Mouse (Mus musculus) hindbrain, embryonic 16.5 days (tissue): ENCODE measurements at regions not wholly inside any gene's neighbourhood (a gene's known extent, or its start where the extent isn't known, plus 50 kb on each side); places are given as distances from the start of the nearest gene placed in this dataset.

Experiments
- ATAC-seq: fragments of 200-750 bp; cut with Nextera tagmentation; 2 replicates; pipeline ENCODE4 v1.8.0; 2017; ENCODE audit warnings: moderate TSS enrichment, moderate library complexity
- H3K27ac ChIP-seq: fragments of 300-500 bp; sonication (generic); 2 replicates; pipeline ENCODE4 v1.5.1; 2014; ENCODE audit warnings: low read depth, mild to moderate bottlenecking, control low read depth, low read length, moderate library complexity
- H3K27me3 ChIP-seq: fragments of 300-500 bp; sonication (generic); replicated peaks from 2 replicates; pipeline ENCODE4 v1.6.1; 2014; ENCODE audit warnings: low read length; ENCODE audit not compliant: control insufficient read depth, insufficient read depth
- H3K36me3 ChIP-seq: fragments of 300-500 bp; sonication (generic); 2 replicates; pipeline ENCODE4 v1.6.1; 2014; ENCODE audit warnings: mild to moderate bottlenecking, low read length, moderate library complexity, mixed read lengths; ENCODE audit not compliant: control insufficient read depth, insufficient read depth
- H3K4me1 ChIP-seq: fragments of 300-500 bp; sonication (generic); 2 replicates; pipeline ENCODE4 v1.6.1; 2014; ENCODE audit warnings: low read depth, low read length; ENCODE audit not compliant: control insufficient read depth, insufficient read depth
- H3K4me2 ChIP-seq: fragments of 300-500 bp; sonication (generic); 2 replicates; pipeline ENCODE4 v1.6.1; 2014; ENCODE audit warnings: mild to moderate bottlenecking, low read length, control low read depth, moderate library complexity
- H3K4me3 ChIP-seq: fragments of 300-500 bp; sonication (generic); 2 replicates; pipeline ENCODE4 v1.5.1; 2014; ENCODE audit warnings: mild to moderate bottlenecking, low read length, control low read depth, moderate library complexity
- H3K9ac ChIP-seq: fragments of 300-500 bp; sonication (generic); 2 replicates; pipeline ENCODE4 v1.6.1; 2014; ENCODE audit warnings: low read depth, mild to moderate bottlenecking, control low read depth, low read length, moderate library complexity
- H3K9me3 ChIP-seq: fragments of 300-500 bp; sonication (generic); 2 replicates; pipeline ENCODE4 v1.6.1; 2014; ENCODE audit warnings: mild to moderate bottlenecking, low read length, moderate library complexity; ENCODE audit not compliant: control insufficient read depth
- WGBS: fragments of 180-500 bp; shearing (Covaris S2); extraction: QIAGEN DNeasy Blood & Tissue Kit; methylation state at CpG from one replicate; pipeline ENCODE4 v1.1.7; 2014; 5-methylcytosine and 5-hydroxymethylcytosine counted together

DNA sequence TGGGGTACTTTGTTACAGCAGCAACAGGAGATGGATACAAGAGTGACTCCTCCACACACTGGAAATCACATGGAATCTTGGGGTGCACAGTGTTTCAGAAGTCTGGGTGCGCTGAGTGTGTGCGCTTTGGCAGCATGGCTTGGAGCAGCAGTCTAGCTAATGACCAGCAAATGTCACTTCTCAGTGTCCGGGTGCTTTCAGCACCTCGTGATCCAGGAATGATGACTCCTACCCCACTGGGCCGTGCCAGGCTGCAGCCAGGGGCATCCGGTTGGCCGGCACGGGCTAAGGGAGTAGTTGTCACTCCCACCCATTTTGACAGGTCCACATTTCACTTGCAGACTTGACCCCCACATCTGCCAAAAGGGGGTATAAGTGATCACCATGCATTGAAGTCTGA is 264.3 kb downstream of the Rps24 start:
- no peak overlapping the region for H3K4me3 ChIP-seq
- no peak overlapping the region for H3K27ac ChIP-seq
- H3K27me3 ChIP-seq, result no peaks in the 10 kb centered on the region
- no peaks in the 10 kb centered on the region for H3K36me3 ChIP-seq
- H3K9me3 ChIP-seq, result no peaks in the 10 kb centered on the region
- H3K9ac ChIP-seq, result no peak overlapping the region
- ATAC-seq, result no peak
- H3K4me1 ChIP-seq, result peaks cover 6% of the 10 kb centered on the region; the same call in 1 of the 2 replicates
- no peak overlapping the region for H3K4me2 ChIP-seq
- 88% methylated on average over 8 of the region's 8 CpGs for WGBS

DNA sequence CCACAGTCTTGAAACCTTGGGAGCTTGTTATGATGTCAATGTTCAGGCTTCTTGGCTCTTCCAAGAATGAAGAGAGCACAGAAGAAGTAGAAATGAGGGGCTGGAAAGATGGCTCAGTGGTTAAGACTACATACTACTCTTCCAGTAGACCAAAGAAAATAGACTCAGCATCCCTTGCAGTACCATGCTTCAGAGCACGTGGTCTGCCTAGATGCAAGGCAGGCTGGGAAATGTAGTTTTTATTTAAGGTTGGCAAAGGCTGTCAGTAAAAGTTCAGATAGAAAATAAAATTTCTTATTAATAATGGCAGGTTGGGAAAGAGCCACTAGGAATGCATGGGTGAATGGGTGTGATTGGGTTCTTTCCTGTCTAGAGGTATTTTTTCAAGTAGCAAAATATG is 267.8 kb downstream of the Rps24 start:
- Histone ChIP-seq H3K9me3 (no peaks in the 10 kb centered on the region), H3K27ac (no peak overlapping the region), H3K36me3 (no peaks in the 10 kb centered on the region), H3K4me3 (no peak overlapping the region), H3K27me3 (no peaks in the 10 kb centered on the region), H3K9ac (no peak overlapping the region), H3K4me2 (no peak overlapping the region), H3K4me1 (0 out of 2 replicates have a peak, but pooled peaks cover 7% of the 10 kb centered on the region)
- ATAC-seq, result no peak
- 45% methylated on average over 1 of the region's 1 CpGs for WGBS

DNA sequence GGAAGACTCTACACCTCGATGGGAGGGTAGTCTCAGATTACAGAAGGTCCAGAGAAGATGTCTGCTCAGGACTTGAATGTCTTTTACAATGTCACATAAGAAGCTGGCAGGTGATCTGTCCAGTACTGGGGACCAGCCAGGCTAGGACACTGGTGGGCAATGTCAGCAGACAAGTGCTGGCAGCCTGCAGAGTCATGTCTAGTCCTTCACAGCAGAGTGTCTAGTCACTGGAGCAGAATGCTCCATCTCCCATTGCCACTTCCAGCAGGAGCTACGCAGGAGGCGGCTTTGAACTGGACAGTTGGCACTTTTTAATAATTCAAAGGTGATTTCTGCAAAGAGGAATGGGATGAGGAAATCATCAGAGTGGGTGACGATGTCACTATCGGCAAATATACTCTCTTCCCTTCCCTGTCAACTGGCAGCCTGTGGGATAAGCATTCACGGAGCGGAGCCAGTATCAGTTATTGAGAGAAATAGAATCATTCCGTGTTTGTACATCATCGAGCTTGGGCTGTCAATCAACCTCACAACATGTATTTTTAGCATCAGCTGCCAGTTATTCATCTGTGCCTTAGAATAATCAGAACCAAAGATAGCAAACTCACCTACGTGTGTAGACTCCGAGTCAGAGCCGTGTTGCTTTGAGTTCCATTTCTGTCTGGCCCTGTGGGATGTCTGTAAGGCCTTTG is 268.6 kb downstream of the Rps24 start:
- Histone ChIP-seq H3K4me2 (no peak overlapping the region), H3K4me1 (peaks cover 8% of the 10 kb centered on the region), H3K36me3 (no peaks in the 10 kb centered on the region), H3K9me3 (no peaks in the 10 kb centered on the region), H3K27me3 (no peaks in the 10 kb centered on the region), H3K27ac (no peak overlapping the region), H3K9ac (no peak overlapping the region), H3K4me3 (no peak overlapping the region)
- 89% methylated on average over 12 of the region's 12 CpGs for WGBS
- no peak for ATAC-seq

DNA sequence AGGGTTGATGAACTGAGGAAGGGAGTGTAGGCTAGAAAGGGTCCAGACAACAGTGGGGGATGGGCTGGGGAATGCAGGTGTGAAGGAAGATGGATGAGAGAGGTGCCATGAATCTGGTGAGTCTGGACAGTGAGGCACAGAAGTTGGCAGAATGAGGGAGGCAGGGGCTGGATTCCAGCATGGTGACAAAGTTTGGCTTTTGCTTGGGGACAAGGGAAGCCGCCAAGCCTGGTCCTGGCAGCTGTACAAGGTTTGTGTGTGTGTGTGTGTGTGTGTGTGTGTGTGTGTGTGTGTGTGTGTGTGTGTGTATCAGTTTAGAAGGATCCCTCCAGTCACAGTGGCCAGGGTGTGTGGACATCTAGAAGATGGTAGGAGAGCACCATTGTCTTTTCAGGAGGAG is 270.4 kb downstream of the Rps24 start:
- peak; percentile 34; the same call in 1 of the 2 replicates for ATAC-seq

DNA sequence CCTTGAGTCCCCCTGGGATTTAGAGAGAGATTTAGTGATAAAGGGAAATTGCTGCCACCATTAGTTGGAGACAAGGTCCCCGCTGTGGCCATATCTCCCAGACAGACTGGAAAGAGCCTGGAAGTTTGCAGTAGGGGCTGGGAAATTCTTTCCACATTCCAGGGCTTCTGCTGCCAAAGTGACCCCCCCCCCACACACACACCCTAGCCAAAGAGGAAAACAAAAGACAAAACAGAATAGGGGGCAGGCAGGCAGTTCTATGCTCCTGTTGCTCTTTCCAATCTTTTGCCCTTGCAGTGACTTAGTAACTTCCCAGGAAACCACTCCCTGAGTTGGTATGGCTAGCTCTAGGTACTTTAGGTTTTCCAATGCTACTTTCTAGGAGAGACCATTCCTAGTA is 270.9 kb downstream of the Rps24 start:
- Histone ChIP-seq H3K27ac (no peak overlapping the region), H3K9ac (no peak overlapping the region), H3K4me3 (no peak overlapping the region), H3K36me3 (no peaks in the 10 kb centered on the region), H3K4me2 (no peak overlapping the region), H3K9me3 (no peaks in the 10 kb centered on the region), H3K4me1 (peaks cover 14% of the 10 kb centered on the region), H3K27me3 (no peaks in the 10 kb centered on the region)
- 80% methylated on average over 1 of the region's 1 CpGs for WGBS
- no peak for ATAC-seq

More for the DNA sequence above, 270.4 kb downstream of the Rps24 start:
- Histone ChIP-seq H3K27ac (no peak overlapping the region), H3K4me2 (no peak overlapping the region), H3K27me3 (no peaks in the 10 kb centered on the region), H3K9ac (no peak overlapping the region), H3K4me1 (peaks cover 12% of the 10 kb centered on the region), H3K9me3 (no peaks in the 10 kb centered on the region), H3K4me3 (no peak overlapping the region), H3K36me3 (no peaks in the 10 kb centered on the region)
- WGBS, result 100% methylated on average over 1 of the region's 1 CpGs

DNA sequence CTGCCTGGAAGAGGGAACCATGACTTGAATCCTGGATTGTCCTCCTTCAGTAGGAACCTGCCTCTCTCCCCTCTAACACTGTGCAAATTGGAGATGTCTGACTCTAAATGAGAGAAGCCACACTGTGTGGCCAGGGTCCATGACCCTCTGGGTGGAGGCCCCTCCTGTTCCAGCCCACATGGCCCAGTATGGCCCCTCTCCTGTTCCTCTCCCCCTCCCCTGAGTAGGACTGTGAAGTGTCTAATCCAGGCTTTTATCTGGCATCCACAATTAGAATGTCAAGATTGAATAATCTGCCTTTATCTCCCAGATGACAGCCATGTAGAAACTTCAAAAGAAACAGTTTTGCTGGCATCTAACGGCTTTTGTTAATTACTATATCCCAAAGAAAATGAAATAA is 274.0 kb downstream of the Rps24 start:
- H3K36me3 ChIP-seq, result no peaks in the 10 kb centered on the region
- 0 out of 2 replicates have a peak overlapping the region, but pooled peaks have one; percentile 32 for H3K27ac ChIP-seq
- peaks cover 25% of the 10 kb centered on the region for H3K4me1 ChIP-seq
- 47% methylated on average over 1 of the region's 1 CpGs for WGBS
- H3K4me3 ChIP-seq, result no peak overlapping the region
- H3K27me3 ChIP-seq, result no peaks in the 10 kb centered on the region
- no peaks in the 10 kb centered on the region for H3K9me3 ChIP-seq
- no peak for ATAC-seq
- H3K4me2 ChIP-seq, result no peak overlapping the region
- no peak overlapping the region for H3K9ac ChIP-seq

DNA sequence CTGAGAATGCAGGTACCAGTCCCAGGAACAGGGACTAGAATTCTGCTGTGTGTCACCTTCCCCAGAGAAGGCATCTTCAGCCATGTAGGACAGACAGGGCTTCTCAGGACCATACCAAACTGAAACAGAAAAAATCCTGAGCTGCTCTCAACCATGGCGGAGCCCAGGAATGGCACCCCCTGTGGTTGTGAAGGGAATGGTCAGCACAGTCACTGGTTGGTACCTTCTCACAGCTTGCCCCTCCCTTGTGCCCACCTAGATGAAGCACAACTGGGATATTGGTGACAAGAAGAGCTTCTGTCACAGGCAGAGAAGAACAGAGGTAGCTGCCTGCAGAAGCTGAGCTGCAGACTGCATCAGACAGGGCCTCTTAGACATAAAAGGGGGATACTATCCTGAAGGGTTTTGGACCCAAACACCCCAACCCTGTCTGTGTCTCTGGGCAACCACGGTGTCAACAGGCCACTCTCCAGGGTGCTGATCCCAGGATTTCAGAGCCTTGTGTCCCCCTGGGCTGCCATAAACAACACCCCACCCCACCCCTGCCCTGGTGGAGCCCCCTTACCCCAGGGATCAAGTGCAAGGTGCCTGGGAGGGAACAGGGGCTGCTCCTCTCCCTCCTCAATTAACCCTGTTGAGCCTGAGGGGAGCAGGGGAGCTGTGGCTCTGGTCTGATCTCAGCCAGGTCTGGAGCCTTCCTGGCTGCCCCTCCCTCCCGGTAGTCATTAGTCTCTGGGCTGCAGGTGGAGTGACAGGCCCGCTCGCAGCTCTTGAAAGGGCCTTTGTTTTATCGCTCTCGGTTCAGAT is 275.7 kb downstream of the Rps24 start:
- Histone ChIP-seq H3K4me3 (no peak overlapping the region), H3K9ac (peak overlapping the region; percentile 24; the same call in 1 of the 2 replicates), H3K4me2 (no peak overlapping the region), H3K4me1 (peaks cover 21% of the 10 kb centered on the region), H3K27ac (peak overlapping the region; percentile 67), H3K9me3 (no peaks in the 10 kb centered on the region), H3K27me3 (no peaks in the 10 kb centered on the region), H3K36me3 (no peaks in the 10 kb centered on the region)
- 17% methylated on average over 7 of the region's 7 CpGs for WGBS
- ATAC-seq, result peak; percentile 62; the same call in 1 of the 2 replicates

DNA sequence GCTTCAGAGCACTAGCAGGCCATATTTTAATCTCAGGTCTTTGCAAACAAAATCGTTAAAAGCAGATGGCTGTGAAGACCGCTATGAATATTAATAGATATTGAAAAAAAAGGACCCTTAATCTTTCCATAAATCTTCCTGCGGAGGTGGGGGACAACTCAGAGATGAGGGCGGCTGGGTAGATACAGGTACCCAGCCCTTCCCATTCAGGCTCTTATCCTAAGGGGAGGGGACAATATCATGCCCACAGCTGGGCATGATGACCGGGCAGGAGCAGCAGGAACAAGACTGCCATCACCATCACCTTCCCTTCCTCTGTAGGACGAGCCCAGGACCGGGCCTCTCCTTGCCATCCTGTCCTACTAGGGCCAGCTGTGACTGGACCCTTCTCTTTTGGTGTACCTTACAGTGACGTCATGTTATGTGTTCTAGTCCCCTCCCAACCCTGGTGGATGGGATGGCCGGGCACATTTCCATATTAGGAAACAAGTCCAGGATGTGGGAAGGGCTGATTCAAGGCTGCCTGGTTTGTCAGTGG is 276.4 kb downstream of the Rps24 start:
- no peak overlapping the region for H3K9ac ChIP-seq
- no peak overlapping the region for H3K4me3 ChIP-seq
- H3K36me3 ChIP-seq, result no peaks in the 10 kb centered on the region
- peak overlapping the region; percentile 67 for H3K27ac ChIP-seq
- no peaks in the 10 kb centered on the region for H3K9me3 ChIP-seq
- H3K27me3 ChIP-seq, result no peaks in the 10 kb centered on the region
- 55% methylated on average over 9 of the region's 9 CpGs for WGBS
- ATAC-seq, result peak; percentile 38; the same call in 1 of the 2 replicates
- peaks cover 21% of the 10 kb centered on the region for H3K4me1 ChIP-seq
- H3K4me2 ChIP-seq, result no peak overlapping the region

DNA sequence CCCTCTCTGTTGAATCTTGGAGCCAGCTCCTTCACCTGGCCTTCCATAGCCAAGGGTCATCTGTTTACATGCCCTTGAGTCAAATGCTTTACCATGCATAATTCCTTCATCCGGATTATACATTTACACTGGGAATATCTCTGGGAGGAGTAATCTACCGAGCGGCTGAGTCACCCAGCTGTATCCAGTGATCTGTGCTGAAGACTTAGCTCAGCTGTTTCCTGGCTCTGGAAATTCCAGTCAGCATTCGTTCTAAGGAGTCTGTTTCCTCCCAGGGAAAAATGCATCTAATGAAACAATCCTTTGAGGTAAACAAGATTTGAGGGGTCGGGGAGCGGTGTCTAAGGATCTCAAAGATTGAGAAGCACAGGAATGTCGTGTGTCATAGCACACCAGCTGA is 276.9 kb downstream of the Rps24 start:
- Histone ChIP-seq H3K9me3 (no peaks in the 10 kb centered on the region), H3K4me1 (peaks cover 21% of the 10 kb centered on the region), H3K27ac (peak overlapping the region; percentile 67), H3K36me3 (no peaks in the 10 kb centered on the region), H3K4me2 (no peak overlapping the region), H3K9ac (no peak overlapping the region), H3K4me3 (no peak overlapping the region), H3K27me3 (no peaks in the 10 kb centered on the region)
- no peak for ATAC-seq
- WGBS, result 38% methylated on average over 7 of the region's 7 CpGs
